Mouse (Mus musculus) megakaryocyte, embryonic 14.5 days (primary cell): ENCODE results near the gene Gfra4. TPM values are rescaled to one million over a fixed set of nuclear protein-coding genes. Genes with fewer than 3 reads are reported as not detected.
"Not testable (repeated sequence)": the region's sequence is repeated elsewhere in the genome, so short reads cannot be mapped to it uniquely, and the experiment has no call there.

ENCODE experiments used
- H3K27me3 ChIP-seq: replicated peaks from 2 replicates; pipeline ENCODE3; 2012; ENCODE audit warnings: inconsistent platforms
- H3K36me3 ChIP-seq: replicated peaks from 2 replicates; pipeline ENCODE3; 2012; ENCODE audit warnings: low read length, inconsistent platforms, mixed read lengths
- H3K4me1 ChIP-seq: 2 replicates; pipeline ENCODE4 v1.6.1; 2012; ENCODE audit warnings: inconsistent platforms
- H3K4me3 ChIP-seq: replicated peaks from 2 replicates; pipeline ENCODE3; 2012; ENCODE audit warnings: moderate library complexity, mild to moderate bottlenecking, inconsistent platforms
- H3K9me3 ChIP-seq: 2 replicates; pipeline ENCODE4 v1.6.1; 2012; ENCODE audit warnings: inconsistent platforms
- FLI1 ChIP-seq: IDR thresholded peaks from 2 replicates; pipeline ENCODE4 v1.6.1; 2012; ENCODE audit warnings: low read length, inconsistent platforms, mixed read lengths
- GATA1 ChIP-seq: IDR thresholded peaks from 3 replicates; pipeline ENCODE4 v1.6.1; 2012; ENCODE audit warnings: mixed read lengths, low read length, inconsistent platforms, borderline replicate concordance
- polyA plus RNA-seq: library from polyadenylated mRNA; stranded (reverse); fragments of >175 nt; gene quantifications from 2 replicates; pipeline ENCODE4 v1.2.3, GENCODE M21; 2012; ENCODE audit warnings: low replicate concordance; ENCODE audit not compliant: insufficient read depth

Gene Gfra4
- polyA plus RNA-seq, 1 experiment: 1.3 TPM

GRCm38 (mm10) chr2:131036757-131037156 lies 6.1 kb downstream of the Gfra4 start:
- peaks cover 48% of the 10 kb centered on the region for H3K4me1 ChIP-seq
- no peak for TF ChIP-seq FLI1
- TF ChIP-seq GATA1: no peak
- peaks cover 55% of the 10 kb centered on the region for H3K27me3 ChIP-seq
- H3K9me3 ChIP-seq: peaks cover 11% of the 10 kb centered on the region
- no peak overlapping the region for H3K4me3 ChIP-seq
- no peaks in the 10 kb centered on the region for H3K36me3 ChIP-seq

GRCm38 (mm10) chr2:131036343-131036742 lies 6.5 kb downstream of the Gfra4 start:
- H3K27me3 ChIP-seq: peaks cover 51% of the 10 kb centered on the region
- TF ChIP-seq FLI1: no peak
- TF ChIP-seq GATA1: no peak

GRCm38 (mm10) chr2:131031406-131031805 lies 11.5 kb downstream of the Gfra4 start:
- peaks cover 11% of the 10 kb centered on the region for H3K27me3 ChIP-seq
- peaks cover 11% of the 10 kb centered on the region for H3K9me3 ChIP-seq
- H3K4me3 ChIP-seq: not testable (repeated sequence)
- H3K4me1 ChIP-seq: peaks cover 57% of the 10 kb centered on the region
- H3K36me3 ChIP-seq: peaks cover 14% of the 10 kb centered on the region

More at GRCm38 (mm10) chr2:131036343-131036742, 6.5 kb downstream of the Gfra4 start:
- Histone ChIP-seq H3K36me3 (no peaks in the 10 kb centered on the region), H3K4me3 (peak overlapping the region; percentile 54), H3K9me3 (peaks cover 11% of the 10 kb centered on the region), H3K4me1 (peaks cover 48% of the 10 kb centered on the region)

GRCm38 (mm10) chr2:131030998-131031397 lies 11.9 kb downstream of the Gfra4 start:
- peaks cover 6% of the 10 kb centered on the region for H3K27me3 ChIP-seq
- no peak for TF ChIP-seq GATA1
- no peak for TF ChIP-seq FLI1

GRCm38 (mm10) chr2:131030561-131030960 lies 12.3 kb downstream of the Gfra4 start:
- Histone ChIP-seq H3K36me3 (peaks cover 23% of the 10 kb centered on the region), H3K9me3 (peaks cover 11% of the 10 kb centered on the region), H3K27me3 (peaks cover 5% of the 10 kb centered on the region), H3K4me3 (no peak overlapping the region), H3K4me1 (peaks cover 58% of the 10 kb centered on the region)
- TF ChIP-seq FLI1 (no peak), GATA1 (no peak)

More at GRCm38 (mm10) chr2:131030998-131031397, 11.9 kb downstream of the Gfra4 start:
- Histone ChIP-seq H3K4me3 (no peak overlapping the region), H3K36me3 (peaks cover 18% of the 10 kb centered on the region), H3K4me1 (peaks cover 57% of the 10 kb centered on the region), H3K9me3 (peaks cover 11% of the 10 kb centered on the region)

GRCm38 (mm10) chr2:131029065-131029935 lies 13.6 kb downstream of the Gfra4 start:
- H3K27me3 ChIP-seq: peaks cover 2% of the 10 kb centered on the region
- peaks cover 11% of the 10 kb centered on the region for H3K9me3 ChIP-seq
- H3K4me3 ChIP-seq: peak overlapping the region; percentile 74
- TF ChIP-seq FLI1: no peak
- TF ChIP-seq GATA1: no peak
- peaks cover 67% of the 10 kb centered on the region for H3K4me1 ChIP-seq
- H3K36me3 ChIP-seq: peaks cover 29% of the 10 kb centered on the region

- Histone ChIP-seq H3K36me3 (peaks cover 49% of the 10 kb centered on the region), H3K4me1 (peaks cover 81% of the 10 kb centered on the region), H3K9me3 (no peaks in the 10 kb centered on the region), H3K27me3 (no peaks in the 10 kb centered on the region), H3K4me3 (no peak overlapping the region)
- TF ChIP-seq FLI1: no peak
- TF ChIP-seq GATA1: no peak
Observed at GRCm38 (mm10) chr2:131026941-131027340, 15.9 kb downstream of the Gfra4 start.

- H3K27me3 ChIP-seq: no peaks in the 10 kb centered on the region
- TF ChIP-seq FLI1 (no peak), GATA1 (no peak)
- H3K4me1 ChIP-seq: peaks cover 76% of the 10 kb centered on the region
- H3K36me3 ChIP-seq: peaks cover 60% of the 10 kb centered on the region
- H3K4me3 ChIP-seq: peak overlapping the region; percentile 51
- H3K9me3 ChIP-seq: no peaks in the 10 kb centered on the region
Observed at GRCm38 (mm10) chr2:131025230-131025629, 17.7 kb downstream of the Gfra4 start.

- H3K9me3 ChIP-seq: no peaks in the 10 kb centered on the region
- H3K4me3 ChIP-seq: no peak overlapping the region
- peaks cover 68% of the 10 kb centered on the region for H3K36me3 ChIP-seq
- H3K4me1 ChIP-seq: peaks cover 26% of the 10 kb centered on the region
- no peak for TF ChIP-seq FLI1
- no peak for TF ChIP-seq GATA1
- no peaks in the 10 kb centered on the region for H3K27me3 ChIP-seq
Observed at GRCm38 (mm10) chr2:131010566-131010965, 32.3 kb downstream of the Gfra4 start.

GRCm38 (mm10) chr2:131009123-131009522 lies 33.8 kb downstream of the Gfra4 start:
- TF ChIP-seq FLI1 (no peak), GATA1 (no peak)
- Histone ChIP-seq H3K27me3 (no peaks in the 10 kb centered on the region), H3K36me3 (peaks cover 66% of the 10 kb centered on the region), H3K4me1 (peaks cover 26% of the 10 kb centered on the region), H3K9me3 (no peaks in the 10 kb centered on the region), H3K4me3 (no peak overlapping the region)
